26 mouse cellular contexts compared by ENCODE assay signal in genomic region chr19:34119102-34119501, GRCm38 (mm10). TPM values are rescaled to one million over a fixed set of nuclear protein-coding genes. Genes with fewer than 3 reads are reported as not detected.
"Had no signal": no experiment of that assay in that cellular context is flagged by ENCODE, and none has a peak within 500 bp of the region (broad histone marks: within the 10 kb centered on the region; RNA-seq: fewer than 3 reads in every experiment).

No protein-coding gene starts in this region.

- H3K4me1 ChIP-seq: limb, embryonic 10.5 days; liver, embryonic 12.5 days; liver, embryonic 15.5 days; lung, embryonic 15.5 days; neural tube, embryonic 12.5 days; neural tube, embryonic 15.5 days had no signal

- ATAC-seq: intestine, embryonic 16.5 days; liver, embryonic 12.5 days had no signal

- H3K4me3 ChIP-seq: limb, embryonic 10.5 days; limb, embryonic 13.5 days; liver, embryonic 12.5 days; liver, embryonic 15.5 days; lung, embryonic 15.5 days; neural tube, embryonic 12.5 days; neural tube, embryonic 15.5 days had no signal

- H3K27me3 ChIP-seq: limb, embryonic 13.5 days; liver, embryonic 12.5 days; liver, embryonic 15.5 days; lung, embryonic 15.5 days; neural tube, embryonic 12.5 days; neural tube, embryonic 15.5 days had no signal

- H3K9ac ChIP-seq: limb, embryonic 13.5 days; liver, embryonic 12.5 days; liver, embryonic 15.5 days; lung, embryonic 15.5 days; neural tube, embryonic 12.5 days; neural tube, embryonic 15.5 days had no signal

- H3K36me3 ChIP-seq: limb, embryonic 10.5 days; limb, embryonic 13.5 days; liver, embryonic 12.5 days; liver, embryonic 15.5 days; lung, embryonic 15.5 days; neural tube, embryonic 12.5 days; neural tube, embryonic 15.5 days had no signal

- DNase-seq: kidney, adult 18-20 months; kidney, adult 9 months; kidney, postnatal 10 days; kidney, postnatal 36 days; liver; lung, adult 18-20 months; lung, postnatal 14 days; lung, postnatal 4 days; midbrain, embryonic 14.5 days; right cerebral cortex, adult 18-20 months; right cerebral cortex, postnatal 14 days; right cerebral cortex, postnatal 4 days; thymus, adult 18-20 months; thymus, postnatal 36 days had no signal

- H3K27ac ChIP-seq: limb, embryonic 10.5 days; limb, embryonic 13.5 days; liver, embryonic 12.5 days; liver, embryonic 15.5 days; lung, embryonic 15.5 days; neural tube, embryonic 12.5 days; neural tube, embryonic 15.5 days had no signal

- H3K4me2 ChIP-seq: limb, embryonic 13.5 days; liver, embryonic 12.5 days; liver, embryonic 15.5 days; lung, embryonic 15.5 days; midbrain, embryonic 11.5 days; neural tube, embryonic 12.5 days; neural tube, embryonic 15.5 days had no signal

- H3K9me3 ChIP-seq: limb, embryonic 10.5 days; limb, embryonic 13.5 days; liver, embryonic 12.5 days; liver, embryonic 15.5 days; lung, embryonic 15.5 days; neural tube, embryonic 12.5 days; neural tube, embryonic 15.5 days had no signal

RNA-seq across cellular contexts. Expression of gene Lipm, which starts 18.4 kb away (rescaled TPM):
- polyA plus RNA-seq: intestine, embryonic 16.5 days; limb, embryonic 10.5 days; liver, embryonic 12.5 days; liver, embryonic 15.5 days; midbrain, embryonic 11.5 days; midbrain, embryonic 14.5 days; neural tube, embryonic 12.5 days; stomach, embryonic 14.5 days; testis, adult 2 months had no signal

RNA-seq across cellular contexts. Expression of gene Ankrd22, which starts 46.8 kb away (rescaled TPM):
- polyA plus RNA-seq: liver, embryonic 12.5 days; midbrain, embryonic 11.5 days; midbrain, embryonic 14.5 days; midbrain, postnatal 0 days; neural tube, embryonic 15.5 days had no signal

RNA-seq across cellular contexts. Expression of gene Lipn, which starts 51.9 kb away (rescaled TPM):
- polyA plus RNA-seq: intestine, embryonic 16.5 days; limb, embryonic 10.5 days; limb, embryonic 13.5 days; liver, embryonic 12.5 days; liver, embryonic 15.5 days; lung, embryonic 15.5 days; midbrain, embryonic 11.5 days; midbrain, embryonic 14.5 days; midbrain, postnatal 0 days; neural tube, embryonic 12.5 days; neural tube, embryonic 15.5 days; testis, adult 2 months had no signal
